Mouse (Mus musculus): ENCODE measurements around the gene Bcl7a. TPM values are rescaled to one million over a fixed set of nuclear protein-coding genes. Genes with fewer than 3 reads are reported as not detected.

Bcl7a gene
- polyA plus RNA-seq, 1 experiment from 2014 or later: 4.2 TPM

- 25% methylated on average over 5 of the region's 5 CpGs for WGBS
- Histone ChIP-seq H3K9me3 (ENCODE audit: control insufficient read depth) (no peaks in the 10 kb centered on the region), H3K4me3 (ENCODE audit: low read depth, low read length) (peak overlapping the region; percentile 95), H3K27me3 (replicated peaks; ENCODE audit: control insufficient read depth, insufficient read depth, low read length) (no peaks in the 10 kb centered on the region), H3K9ac (ENCODE audit: low read depth, low read length) (0 out of 2 replicates have a peak overlapping the region, but pooled peaks have one; percentile 84), H3K36me3 (ENCODE audit: control insufficient read depth, insufficient read depth) (no peaks in the 10 kb centered on the region), H3K4me1 (replicated peaks; ENCODE audit: control insufficient read depth, insufficient read depth, low read length) (peaks cover 9% of the 10 kb centered on the region; the same call in 1 of the 2 replicates), H3K4me2 (replicated peaks; ENCODE audit: low read depth) (peak overlapping the region; percentile 84), H3K27ac (ENCODE audit: low read depth, low read length) (peak overlapping the region; percentile 74; the same call in 1 of the 2 replicates)
- no peak for ATAC-seq
- TF ChIP-seq CTCF (IDR thresholded peaks at IDR 0.05; ENCODE audit: low read depth): no peak
These were observed 50.2 kb downstream of the Bcl7a start for GRCm38 (mm10) chr5:123393786-123394302.

- H3K36me3 ChIP-seq (ENCODE audit: control insufficient read depth, insufficient read depth): no peaks in the 10 kb centered on the region
- H3K27ac ChIP-seq (ENCODE audit: low read depth, low read length): peak within 1 kb of the TSS; percentile 74
- H3K9ac ChIP-seq (ENCODE audit: low read depth, low read length): peak within 1 kb of the TSS; percentile 84
- no peaks in the 10 kb centered on the region for H3K27me3 ChIP-seq (replicated peaks; ENCODE audit: control insufficient read depth, insufficient read depth, low read length)
- H3K9me3 ChIP-seq (ENCODE audit: control insufficient read depth): no peaks in the 10 kb centered on the region
- H3K4me1 ChIP-seq (replicated peaks; ENCODE audit: control insufficient read depth, insufficient read depth, low read length): peaks cover 9% of the 10 kb centered on the region; the same call in 1 of the 2 replicates
- under 1% methylated on average over 45 of the region's 50 CpGs for WGBS
- H3K4me3 ChIP-seq (ENCODE audit: low read depth, low read length): peak within 1 kb of the TSS; percentile 95
- H3K4me2 ChIP-seq (replicated peaks; ENCODE audit: low read depth): peak within 1 kb of the TSS; percentile 84
- ATAC-seq: peak; percentile 98
- peak; percentile 25 for TF ChIP-seq CTCF (IDR thresholded peaks at IDR 0.05; ENCODE audit: low read depth)
These were observed 50.8 kb downstream of the Bcl7a start, which contains the start of gene Mlxip for GRCm38 (mm10) chr5:123394303-123394956. Gene Mlxip (plus strand): TSS chr5:123394798.

GRCm38 (mm10) chr5:123394957-123395881, 51.6 kb downstream of the Bcl7a start:
- ATAC-seq: peak; percentile 16
- under 1% methylated on average over 65 of the region's 65 CpGs for WGBS
- Histone ChIP-seq H3K4me2 (replicated peaks; ENCODE audit: low read depth) (peak overlapping the region; percentile 84), H3K4me1 (replicated peaks; ENCODE audit: control insufficient read depth, insufficient read depth, low read length) (peaks cover 9% of the 10 kb centered on the region; the same call in 1 of the 2 replicates), H3K36me3 (ENCODE audit: control insufficient read depth, insufficient read depth) (no peaks in the 10 kb centered on the region), H3K9ac (ENCODE audit: low read depth, low read length) (peak overlapping the region; percentile 84), H3K27me3 (replicated peaks; ENCODE audit: control insufficient read depth, insufficient read depth, low read length) (no peaks in the 10 kb centered on the region), H3K9me3 (ENCODE audit: control insufficient read depth) (no peaks in the 10 kb centered on the region), H3K4me3 (ENCODE audit: low read depth, low read length) (peak overlapping the region; percentile 95), H3K27ac (ENCODE audit: low read depth, low read length) (peak overlapping the region; percentile 74)
- TF ChIP-seq CTCF (IDR thresholded peaks at IDR 0.05; ENCODE audit: low read depth): peak; percentile 30; the same call in 1 of the 2 replicates

GRCm38 (mm10) chr5:123396901-123397464, 53.3 kb downstream of the Bcl7a start:
- Histone ChIP-seq H3K27me3 (replicated peaks; ENCODE audit: control insufficient read depth, insufficient read depth, low read length) (no peaks in the 10 kb centered on the region), H3K9ac (ENCODE audit: low read depth, low read length) (peak overlapping the region; percentile 84; the same call in 1 of the 2 replicates), H3K27ac (ENCODE audit: low read depth, low read length) (peak overlapping the region; percentile 22), H3K4me3 (ENCODE audit: low read depth, low read length) (peak overlapping the region; percentile 95), H3K4me1 (replicated peaks; ENCODE audit: control insufficient read depth, insufficient read depth, low read length) (peaks cover 9% of the 10 kb centered on the region; the same call in 1 of the 2 replicates), H3K4me2 (replicated peaks; ENCODE audit: low read depth) (peak overlapping the region; percentile 84), H3K36me3 (ENCODE audit: control insufficient read depth, insufficient read depth) (no peaks in the 10 kb centered on the region), H3K9me3 (ENCODE audit: control insufficient read depth) (no peaks in the 10 kb centered on the region)
- no peak for ATAC-seq
- 46% methylated on average over 8 of the region's 8 CpGs for WGBS
- TF ChIP-seq CTCF (IDR thresholded peaks at IDR 0.05; ENCODE audit: low read depth): no peak

- ATAC-seq: no peak
- Histone ChIP-seq H3K27me3 (replicated peaks; ENCODE audit: control insufficient read depth, insufficient read depth, low read length) (no peaks in the 10 kb centered on the region), H3K4me3 (ENCODE audit: low read depth, low read length) (peak overlapping the region; percentile 95), H3K27ac (ENCODE audit: low read depth, low read length) (peak overlapping the region; percentile 22; the same call in 1 of the 2 replicates), H3K9me3 (ENCODE audit: control insufficient read depth) (no peaks in the 10 kb centered on the region), H3K9ac (ENCODE audit: low read depth, low read length) (peak overlapping the region; percentile 26; the same call in 1 of the 2 replicates), H3K36me3 (ENCODE audit: control insufficient read depth, insufficient read depth) (no peaks in the 10 kb centered on the region), H3K4me2 (replicated peaks; ENCODE audit: low read depth) (peak overlapping the region; percentile 84), H3K4me1 (replicated peaks; ENCODE audit: control insufficient read depth, insufficient read depth, low read length) (peaks cover 9% of the 10 kb centered on the region; the same call in 1 of the 2 replicates)
- TF ChIP-seq CTCF (IDR thresholded peaks at IDR 0.05; ENCODE audit: low read depth): no peak
- 63% methylated on average over 11 of the region's 11 CpGs for WGBS
These were observed 54.2 kb downstream of the Bcl7a start for GRCm38 (mm10) chr5:123397786-123398185.

Data from intestine, postnatal 0 days (tissue).